Mouse (Mus musculus) liver, postnatal 0 days (tissue): ENCODE data around the gene Riok1. TPM values are rescaled to one million over a fixed set of nuclear protein-coding genes. Genes with fewer than 3 reads are reported as not detected.

Source experiments
- ATAC-seq: fragments of 200-750 bp; cut with Nextera tagmentation; 2 replicates; pipeline ENCODE4 v1.8.0; 2017; ENCODE audit warnings: mild to moderate bottlenecking, moderate library complexity
- DNase-seq: peaks from one replicate; pipeline ENCODE4 v3.0.0-alpha.2; 2016
- H3K27ac ChIP-seq: fragments of 300-500 bp; sonication (generic); 2 replicates; pipeline ENCODE4 v1.5.1; 2014; ENCODE audit warnings: antibody characterized with exemption, moderate library complexity, mild to moderate bottlenecking, low read depth
- H3K27me3 ChIP-seq: fragments of 300-500 bp; sonication (generic); 2 replicates; pipeline ENCODE4 v1.6.1; 2014; ENCODE audit warnings: low read length, control low read depth, mixed read lengths; ENCODE audit not compliant: insufficient read depth
- H3K36me3 ChIP-seq: fragments of 300-500 bp; sonication (generic); replicated peaks from 2 replicates; pipeline ENCODE4 v1.6.1; 2014; ENCODE audit warnings: mild to moderate bottlenecking, control low read depth, low read length, moderate library complexity, mixed read lengths; ENCODE audit not compliant: insufficient read depth
- H3K4me1 ChIP-seq: fragments of 300-500 bp; sonication (generic); 2 replicates; pipeline ENCODE4 v1.6.1; 2014; ENCODE audit warnings: antibody characterized with exemption, mild to moderate bottlenecking, control low read depth; ENCODE audit not compliant: insufficient read depth
- H3K4me2 ChIP-seq: fragments of 300-500 bp; sonication (generic); 2 replicates; pipeline ENCODE4 v1.6.1; 2014; ENCODE audit warnings: low read depth, mild to moderate bottlenecking, low read length, moderate library complexity, mixed read lengths
- H3K4me3 ChIP-seq: fragments of 300-500 bp; sonication (generic); 2 replicates; pipeline ENCODE4 v1.5.1; 2014; ENCODE audit warnings: low read depth, low read length
- H3K9ac ChIP-seq: fragments of 300-500 bp; sonication (generic); replicated peaks from 2 replicates; pipeline ENCODE4 v1.6.1; 2014; ENCODE audit warnings: mild to moderate bottlenecking, moderate library complexity
- H3K9me3 ChIP-seq: fragments of 300-500 bp; sonication (generic); 2 replicates; pipeline ENCODE4 v1.6.1; 2016; ENCODE audit warnings: mild to moderate bottlenecking, control low read depth, low read length, mixed read lengths
- CTCF ChIP-seq: sonication (generic); IDR thresholded peaks from 2 replicates; pipeline ENCODE4 v1.5.1; 2016; ENCODE audit warnings: antibody characterized with exemption, low read depth
- EP300 ChIP-seq: IDR thresholded peaks from 2 replicates; pipeline ENCODE4 v1.6.1; 2016; ENCODE audit warnings: antibody characterized with exemption, low read depth, mild to moderate bottlenecking
- whole genome bisulfite sequencing: fragments of 180-500 bp; shearing (Covaris S2); extraction: QIAGEN DNeasy Blood & Tissue Kit; methylation state at CpG from one replicate; pipeline ENCODE4 v1.1.7; 2014; ENCODE audit not compliant: insufficient replicate concordance; 5-methylcytosine and 5-hydroxymethylcytosine counted together
- polyA plus RNA-seq: library from polyadenylated mRNA; unstranded; fragments of >200 nt; fragmentation: Nextera tagmentation; extraction: Ambion mirVana; gene quantifications from 2 replicates; pipeline ENCODE4 v1.2.1, GENCODE M21; 2015

Riok1 gene
- polyA plus RNA-seq, 1 experiment from 2014 or later: 14.6 TPM

DNA sequence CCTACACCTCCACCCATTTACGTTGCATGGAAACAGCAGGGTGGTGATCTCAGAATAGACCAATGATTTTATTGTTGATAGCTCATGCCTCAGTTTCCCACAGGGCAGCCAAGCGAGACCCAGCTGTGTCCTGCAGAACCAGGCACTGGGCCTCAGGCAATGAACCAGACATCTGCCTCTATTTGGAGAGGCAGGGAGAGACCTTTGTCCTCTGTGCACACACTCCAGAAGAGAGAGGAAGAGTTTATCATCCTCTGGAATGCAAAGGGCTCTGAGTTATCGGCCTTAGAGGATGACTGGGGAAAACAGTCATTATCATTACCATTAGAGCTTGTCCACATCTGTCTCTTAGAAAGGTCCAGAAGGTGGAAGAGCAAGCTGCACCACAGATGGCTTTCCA is 49.9 kb downstream of the Riok1 start:
- Histone ChIP-seq H3K9me3 (no peaks in the 10 kb centered on the region), H3K4me3 (no peak overlapping the region), H3K36me3 (no peaks in the 10 kb centered on the region), H3K4me2 (no peak overlapping the region), H3K4me1 (peaks cover 19% of the 10 kb centered on the region), H3K27me3 (no peaks in the 10 kb centered on the region), H3K27ac (no peak overlapping the region), H3K9ac (no peak overlapping the region)
- ATAC-seq (no peak), DNase-seq (no peak)
- TF ChIP-seq EP300 (no peak), CTCF (no peak)
- WGBS: 40% methylated on average over 3 of the region's 3 CpGs

DNA sequence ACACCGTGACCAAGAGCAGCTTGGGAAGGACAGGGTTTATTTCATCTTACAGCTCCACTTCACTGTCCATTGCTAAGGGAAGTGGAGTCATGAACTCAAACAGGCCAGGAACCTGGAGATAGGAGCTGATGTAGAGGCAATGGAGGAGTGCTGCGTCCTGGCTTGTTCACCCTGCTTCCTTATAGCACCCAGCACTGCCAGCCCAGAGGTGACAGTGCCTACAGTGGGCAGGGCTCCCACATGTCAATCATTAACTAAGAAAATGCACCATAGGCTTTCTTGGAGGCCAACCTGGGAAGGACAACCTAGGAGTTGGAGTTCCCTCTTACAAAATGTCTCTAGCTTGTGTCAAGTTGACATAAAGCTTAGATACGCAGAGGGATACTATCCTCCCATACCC is 51.2 kb downstream of the Riok1 start:
- Histone ChIP-seq H3K27ac (peak overlapping the region; percentile 48; the same call in 1 of the 2 replicates), H3K27me3 (no peaks in the 10 kb centered on the region), H3K36me3 (no peaks in the 10 kb centered on the region), H3K4me1 (peaks cover 19% of the 10 kb centered on the region), H3K4me2 (no peak overlapping the region), H3K4me3 (no peak overlapping the region), H3K9me3 (no peaks in the 10 kb centered on the region), H3K9ac (no peak overlapping the region)
- 48% methylated on average over 3 of the region's 3 CpGs for WGBS
- ATAC-seq (peak; percentile 70), DNase-seq (peak; percentile 22)
- no peak for TF ChIP-seq CTCF
- TF ChIP-seq EP300: no peak

DNA sequence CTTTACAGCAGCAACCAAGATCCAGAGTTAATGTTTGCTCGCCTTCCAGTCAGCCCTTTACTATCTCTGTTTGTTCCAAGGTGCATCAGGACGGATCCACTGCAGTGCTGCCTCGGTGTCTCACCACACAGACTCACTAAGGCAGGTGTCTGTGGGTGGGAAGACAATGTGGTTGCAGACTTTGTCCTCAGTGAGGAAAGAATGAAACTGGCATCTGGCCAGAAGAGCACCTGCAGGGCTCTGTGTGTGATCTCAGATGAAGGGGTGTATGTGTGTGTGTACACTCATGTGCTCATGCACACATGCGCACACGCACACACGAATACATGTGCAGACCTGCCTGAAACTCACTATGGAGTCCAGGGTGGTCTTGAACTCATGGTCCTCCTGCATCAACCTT is 52.7 kb downstream of the Riok1 start:
- H3K27ac ChIP-seq: 0 out of 2 replicates have a peak overlapping the region, but pooled peaks have one; percentile 55
- 71% methylated on average over 6 of the region's 6 CpGs for WGBS
- DNase-seq (peak; percentile 27), ATAC-seq (peak; percentile 71)
- no peaks in the 10 kb centered on the region for H3K36me3 ChIP-seq
- no peaks in the 10 kb centered on the region for H3K27me3 ChIP-seq
- H3K4me1 ChIP-seq: peaks cover 19% of the 10 kb centered on the region
- no peak overlapping the region; the same call in 1 of the 2 replicates for H3K4me2 ChIP-seq
- H3K4me3 ChIP-seq: no peak overlapping the region
- no peaks in the 10 kb centered on the region for H3K9me3 ChIP-seq
- TF ChIP-seq CTCF: no peak
- no peak for TF ChIP-seq EP300
- H3K9ac ChIP-seq: no peak overlapping the region

DNA sequence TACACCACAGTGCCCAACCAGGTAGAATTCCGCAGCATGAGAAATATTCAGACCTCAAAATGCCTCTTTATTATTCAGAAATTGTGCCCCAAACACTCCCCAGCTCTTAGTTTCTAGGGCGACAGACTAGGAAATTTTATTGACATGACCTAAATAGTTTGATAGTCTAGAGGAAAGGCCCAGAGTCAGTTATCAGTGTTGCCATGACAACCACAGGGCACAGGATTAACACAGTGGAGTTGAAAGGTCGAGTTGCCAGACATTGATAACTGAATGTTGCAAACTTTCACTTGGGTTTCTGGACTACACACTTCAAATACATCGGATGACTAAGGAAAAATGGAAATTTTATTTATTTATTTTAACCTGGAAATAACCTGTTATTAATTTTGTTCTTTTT is 53.1 kb downstream of the Riok1 start:
- 48% methylated on average over 4 of the region's 4 CpGs for WGBS
- TF ChIP-seq EP300 (no peak), CTCF (no peak)
- DNase-seq (peak; percentile 21), ATAC-seq (peak; percentile 87)
- H3K4me1 ChIP-seq: peaks cover 19% of the 10 kb centered on the region
- H3K27ac ChIP-seq: 0 out of 2 replicates have a peak overlapping the region, but pooled peaks have one; percentile 55
- no peak overlapping the region for H3K9ac ChIP-seq
- H3K4me2 ChIP-seq: no peak overlapping the region; the same call in 1 of the 2 replicates
- H3K4me3 ChIP-seq: no peak overlapping the region
- no peaks in the 10 kb centered on the region for H3K36me3 ChIP-seq
- no peaks in the 10 kb centered on the region for H3K27me3 ChIP-seq
- no peaks in the 10 kb centered on the region for H3K9me3 ChIP-seq

DNA sequence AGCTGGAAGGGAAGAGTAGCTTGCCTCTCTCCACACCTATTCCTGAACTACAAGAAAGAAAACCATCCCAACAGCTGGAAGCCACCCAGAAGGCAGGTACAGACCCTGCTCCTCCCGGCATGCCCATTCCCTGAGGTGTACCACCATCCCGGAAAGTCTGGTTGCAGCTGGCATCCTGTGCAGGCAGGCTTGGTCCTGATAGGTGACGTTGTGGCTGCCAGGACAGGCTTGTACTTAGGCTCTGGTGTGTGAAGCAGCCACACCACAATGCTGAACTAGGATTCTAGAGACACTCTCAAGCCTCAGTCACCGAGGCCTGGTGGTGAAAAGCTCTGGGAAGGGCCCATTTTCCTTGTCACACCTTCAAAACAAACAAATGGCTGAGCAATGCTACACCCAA is 59.4 kb downstream of the Riok1 start:
- no peak overlapping the region for H3K27ac ChIP-seq
- ATAC-seq (no peak), DNase-seq (no peak)
- WGBS: 59% methylated on average over 4 of the region's 4 CpGs
- TF ChIP-seq EP300 (no peak), CTCF (no peak)
- no peak overlapping the region for H3K4me2 ChIP-seq
- H3K9ac ChIP-seq: no peak overlapping the region
- no peaks in the 10 kb centered on the region for H3K36me3 ChIP-seq
- H3K9me3 ChIP-seq: no peaks in the 10 kb centered on the region
- H3K4me1 ChIP-seq: no peaks in the 10 kb centered on the region
- no peak overlapping the region for H3K4me3 ChIP-seq
- no peaks in the 10 kb centered on the region for H3K27me3 ChIP-seq

DNA sequence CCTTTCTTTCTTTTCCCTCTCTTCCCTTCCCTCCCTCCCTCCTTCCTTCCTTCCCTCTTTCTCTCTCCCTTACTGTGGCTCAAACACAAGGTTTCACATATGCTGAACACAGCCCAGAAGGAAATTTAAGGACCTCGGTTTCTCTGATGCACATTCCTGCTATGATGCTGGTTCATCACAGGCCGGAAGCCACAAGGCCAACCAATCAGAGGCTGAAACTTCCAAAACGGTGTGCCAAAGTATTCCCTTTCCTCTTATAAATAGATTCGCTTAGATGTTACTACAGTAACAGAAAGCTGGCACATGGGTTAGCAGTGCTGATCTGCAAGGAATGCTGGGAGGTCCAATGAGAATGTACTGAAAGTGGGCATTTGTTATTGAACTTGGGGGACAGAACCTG is 66.6 kb downstream of the Riok1 start:
- Histone ChIP-seq H3K27me3 (no peaks in the 10 kb centered on the region), H3K4me2 (no peak overlapping the region), H3K27ac (no peak overlapping the region), H3K36me3 (no peaks in the 10 kb centered on the region), H3K9me3 (no peaks in the 10 kb centered on the region), H3K9ac (no peak overlapping the region), H3K4me1 (no peaks in the 10 kb centered on the region), H3K4me3 (no peak overlapping the region)
- ATAC-seq: no peak
- no peak for TF ChIP-seq CTCF
- no peak for TF ChIP-seq EP300
- no peak for DNase-seq
- 65% methylated on average over 4 of the region's 4 CpGs for WGBS

DNA sequence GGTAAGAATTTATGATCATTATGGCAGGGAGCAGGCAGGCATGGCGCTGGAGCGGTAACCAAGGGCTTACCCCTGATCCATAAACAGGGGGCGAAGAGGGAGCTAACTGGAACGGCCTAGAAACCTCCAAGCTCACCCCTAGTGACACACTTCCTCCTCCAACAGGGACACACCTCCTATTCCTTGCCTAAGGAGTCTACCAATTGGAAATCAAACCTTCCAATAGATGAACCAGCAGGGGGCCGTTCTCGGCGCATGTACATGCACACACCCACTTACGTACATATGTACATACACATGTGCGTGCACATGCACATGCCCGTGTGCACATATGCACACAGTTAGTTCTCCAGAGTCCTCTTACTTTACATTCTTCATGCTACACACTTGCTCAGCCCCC is 67.7 kb downstream of the Riok1 start:
- Histone ChIP-seq H3K36me3 (no peaks in the 10 kb centered on the region), H3K4me2 (no peak overlapping the region), H3K4me1 (no peaks in the 10 kb centered on the region), H3K4me3 (no peak overlapping the region), H3K9me3 (no peaks in the 10 kb centered on the region), H3K27ac (no peak overlapping the region), H3K27me3 (no peaks in the 10 kb centered on the region), H3K9ac (no peak overlapping the region)
- WGBS: 88% methylated on average over 10 of the region's 10 CpGs
- ATAC-seq: no peak
- no peak for TF ChIP-seq CTCF
- no peak for TF ChIP-seq EP300
- DNase-seq: no peak
